Mouse (Mus musculus): Measurements from ENCODE around the gene Snd1. TPM values are rescaled to one million over a fixed set of nuclear protein-coding genes. Genes with fewer than 3 reads are reported as not detected.

Snd1 gene
- polyA plus RNA-seq (2014; fragmentation: Illumina TruSeq; extraction: RNeasy Lipid Tissue Mini Kit (QIAGEN cat#74804); ENCODE audit: low read depth, low replicate concordance) = 10.9 TPM

GRCm38 (mm10) chr6:28474839-28475238, at the start of gene Snd1:
TSS of gene Snd1 (plus strand) at chr6:28475139.

GRCm38 (mm10) chr6:28427096-28427839, 47.7 kb upstream of the Snd1 start, which contains the start of gene Fscn3:
TSS of gene Fscn3 (plus strand) at chr6:28427789.

GRCm38 (mm10) chr6:28428290-28428689, 46.6 kb upstream of the Snd1 start, which contains the start of gene Gcc1:
TSS of gene Gcc1 (minus strand) at chr6:28428390.

GRCm38 (mm10) chr6:28449253-28449652, 25.7 kb upstream of the Snd1 start, which contains the start of gene Pax4:
TSS of gene Pax4 (minus strand) at chr6:28449353.

GRCm38 (mm10) chr6:28831011-28831853, 356.3 kb downstream of the Snd1 start, which contains the start of gene Lrrc4:
TSS of gene Lrrc4 (minus strand) at chr6:28831747.

Other genes starting within 250 kb of the Snd1 start
- 83.3 TPM for gene Zfp800, start 77.1 kb upstream of the Snd1 start, polyA plus RNA-seq (2014; fragmentation: Illumina TruSeq; extraction: RNeasy Lipid Tissue Mini Kit (QIAGEN cat#74804); ENCODE audit: low read depth, low replicate concordance)
- gene Arf5, start 51.6 kb upstream of the Snd1 start, polyA plus RNA-seq (2014; fragmentation: Illumina TruSeq; extraction: RNeasy Lipid Tissue Mini Kit (QIAGEN cat#74804); ENCODE audit: low read depth, low replicate concordance) = 25.8 TPM
- not detected for gene Fscn3, start 47.4 kb upstream of the Snd1 start, polyA plus RNA-seq (2014; fragmentation: Illumina TruSeq; extraction: RNeasy Lipid Tissue Mini Kit (QIAGEN cat#74804); ENCODE audit: low read depth, low replicate concordance)
- gene Gcc1, start 46.7 kb upstream of the Snd1 start, polyA plus RNA-seq (2014; fragmentation: Illumina TruSeq; extraction: RNeasy Lipid Tissue Mini Kit (QIAGEN cat#74804); ENCODE audit: low read depth, low replicate concordance) = 12.0 TPM
- not detected for gene Pax4, start 25.8 kb upstream of the Snd1 start, polyA plus RNA-seq (2014; fragmentation: Illumina TruSeq; extraction: RNeasy Lipid Tissue Mini Kit (QIAGEN cat#74804); ENCODE audit: low read depth, low replicate concordance)

All from sigmoid colon, adult 10 weeks (tissue).